Mouse (Mus musculus) forebrain, postnatal 0 days (tissue): ENCODE results near the gene Fignl2. TPM values are rescaled to one million over a fixed set of nuclear protein-coding genes. Genes with fewer than 3 reads are reported as not detected.

Experiments used
- ATAC-seq: fragments of 200-750 bp; cut with Nextera tagmentation; 2 replicates; pipeline ENCODE4 v1.8.0; 2017; ENCODE audit warnings: mild to moderate bottlenecking, moderate library complexity
- DNase-seq: peaks from one replicate; pipeline ENCODE4 v3.0.0-alpha.2; 2015
- H3K27ac ChIP-seq: fragments of 300-500 bp; sonication (generic); 2 replicates; pipeline ENCODE4 v1.5.1; 2014; ENCODE audit warnings: low read depth, mild to moderate bottlenecking, antibody characterized with exemption, low read length, moderate library complexity, mixed read lengths
- H3K27me3 ChIP-seq: fragments of 300-500 bp; sonication (generic); 2 replicates; pipeline ENCODE4 v1.6.1; 2014; ENCODE audit warnings: mild to moderate bottlenecking, low read length, mixed read lengths; ENCODE audit not compliant: insufficient read depth
- H3K36me3 ChIP-seq: fragments of 300-500 bp; sonication (generic); 2 replicates; pipeline ENCODE4 v1.6.1; 2014; ENCODE audit warnings: mild to moderate bottlenecking, moderate library complexity; ENCODE audit not compliant: insufficient read depth
- H3K4me1 ChIP-seq: fragments of 300-500 bp; sonication (generic); 2 replicates; pipeline ENCODE4 v1.6.1; 2014; ENCODE audit warnings: antibody characterized with exemption; ENCODE audit not compliant: insufficient read depth
- H3K4me2 ChIP-seq: fragments of 300-500 bp; sonication (generic); 2 replicates; pipeline ENCODE4 v1.6.1; 2014; ENCODE audit warnings: low read depth, mild to moderate bottlenecking, moderate library complexity
- H3K4me3 ChIP-seq: fragments of 300-500 bp; sonication (generic); 2 replicates; pipeline ENCODE4 v1.5.1; 2014; ENCODE audit warnings: low read depth, low read length, mixed read lengths
- H3K9ac ChIP-seq: fragments of 300-500 bp; sonication (generic); 2 replicates; pipeline ENCODE4 v1.6.1; 2014; ENCODE audit warnings: mild to moderate bottlenecking
- H3K9me3 ChIP-seq: fragments of 300-500 bp; sonication (generic); 2 replicates; pipeline ENCODE4 v1.6.1; 2016; ENCODE audit warnings: low read length
- CTCF ChIP-seq: sonication (generic); IDR thresholded peaks from 2 replicates; pipeline ENCODE4 v1.5.1; 2016; ENCODE audit warnings: antibody characterized with exemption, control low read depth, low read depth
- WGBS: fragments of 180-500 bp; shearing (Covaris S2); extraction: QIAGEN DNeasy Blood & Tissue Kit; methylation state at CpG from one replicate; pipeline ENCODE4 v1.1.7; 2014; 5-methylcytosine and 5-hydroxymethylcytosine counted together
- polyA plus RNA-seq: library from polyadenylated mRNA; unstranded; fragments of >200 nt; fragmentation: Nextera tagmentation; extraction: Ambion mirVana; gene quantifications from 2 replicates; pipeline ENCODE4 v1.2.1, GENCODE M21; 2015
- total RNA-seq: library from RNA; depleted of rRNA; stranded (reverse); fragments of >200 nt; gene quantifications from 2 replicates; pipeline ENCODE4 v1.2.3, GENCODE M21; 2014

Gene Fignl2
- total and polyA plus RNA-seq, 2 experiments from 2014 or later: 0.06 to 1.3 TPM

DNA sequence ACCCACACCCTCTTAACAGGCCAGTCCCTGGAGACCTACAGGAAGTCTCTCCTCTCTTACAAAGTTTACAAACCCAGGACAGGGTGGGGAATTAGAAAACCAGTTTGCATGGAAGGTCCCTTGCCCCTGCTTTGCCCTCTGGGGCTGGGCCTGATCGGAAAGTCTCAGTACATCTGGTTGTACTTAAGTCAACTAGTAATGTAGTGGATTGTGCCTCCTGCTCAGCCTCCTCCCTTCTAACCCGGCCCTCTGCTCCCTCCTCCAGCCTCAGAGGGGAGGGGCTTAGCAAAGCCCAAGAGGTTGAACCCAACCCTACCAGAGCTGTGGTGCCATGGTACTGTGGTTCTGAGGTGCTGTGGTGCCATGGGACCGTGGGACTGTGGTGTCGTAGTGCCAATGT is 3.9 kb upstream of the Fignl2 start:
- WGBS: 60% methylated on average over 4 of the region's 4 CpGs

DNA sequence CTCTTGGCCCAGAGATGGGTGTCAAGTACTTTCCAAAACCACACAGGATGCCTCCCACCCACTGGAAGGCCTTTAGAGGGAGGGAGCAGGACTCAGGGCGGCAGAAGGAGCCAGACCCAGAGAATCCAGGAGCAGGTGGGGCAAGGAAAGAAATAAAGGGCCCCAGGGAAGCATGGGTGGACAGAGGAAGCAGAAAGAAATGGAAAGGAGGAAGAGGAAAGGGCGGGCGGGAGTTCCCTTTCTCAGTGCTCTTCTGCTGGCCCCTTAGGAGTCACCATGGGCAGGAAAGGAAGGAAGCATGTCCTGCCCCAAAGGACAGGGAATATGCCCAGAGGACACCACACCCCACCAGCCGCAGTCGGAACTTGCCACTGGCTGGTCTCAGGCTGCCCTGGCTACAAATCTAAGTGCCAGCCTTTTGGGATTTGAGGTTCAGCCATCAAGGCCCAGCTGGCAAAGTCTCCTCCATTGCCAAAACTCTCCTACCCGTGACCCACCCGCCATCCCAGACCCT is 2.7 kb upstream of the Fignl2 start:
- Histone ChIP-seq H3K27ac (no peak overlapping the region), H3K9ac (no peak overlapping the region), H3K9me3 (no peaks in the 10 kb centered on the region), H3K4me2 (no peak overlapping the region), H3K4me3 (no peak overlapping the region), H3K27me3 (peaks cover 17% of the 10 kb centered on the region), H3K36me3 (no peaks in the 10 kb centered on the region), H3K4me1 (0 out of 2 replicates have a peak, but pooled peaks cover 3% of the 10 kb centered on the region)
- 83% methylated on average over 7 of the region's 7 CpGs for WGBS
- no peak for DNase-seq
- no peak for ATAC-seq
- no peak for TF ChIP-seq CTCF

More for the DNA sequence above, 3.9 kb upstream of the Fignl2 start:
- Histone ChIP-seq H3K4me3 (no peak overlapping the region), H3K36me3 (no peaks in the 10 kb centered on the region), H3K4me1 (no peaks in the 10 kb centered on the region), H3K27me3 (peaks cover 7% of the 10 kb centered on the region), H3K9me3 (no peaks in the 10 kb centered on the region), H3K4me2 (no peak overlapping the region), H3K27ac (no peak overlapping the region), H3K9ac (no peak overlapping the region)
- ATAC-seq: no peak
- no peak for TF ChIP-seq CTCF
- DNase-seq: no peak

DNA sequence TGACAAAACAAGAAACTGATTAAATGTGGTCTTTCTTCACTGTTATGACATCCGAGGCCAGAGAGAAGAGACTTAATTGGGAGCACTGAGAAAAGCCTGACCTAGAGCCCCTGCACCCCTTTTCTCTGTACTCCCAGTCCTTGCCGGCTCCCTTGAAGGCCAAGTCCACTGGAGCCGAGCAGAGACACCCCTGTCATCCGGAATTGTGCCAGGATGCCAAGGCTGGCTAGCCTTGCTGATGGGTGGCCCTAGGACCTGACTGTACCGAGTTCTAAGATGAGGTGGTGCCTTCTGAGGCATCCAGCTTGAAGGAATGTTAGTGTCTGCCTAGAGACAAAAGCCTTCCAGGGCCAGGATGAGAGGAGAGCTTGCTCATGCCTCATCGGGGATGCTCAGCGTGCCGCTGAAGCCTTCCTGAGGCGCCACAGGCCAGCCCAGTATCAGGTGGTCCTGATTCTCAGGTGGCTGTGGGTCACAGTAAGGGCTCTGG is 1.7 kb upstream of the Fignl2 start:
- no peak overlapping the region for H3K4me3 ChIP-seq
- H3K4me1 ChIP-seq: 0 out of 2 replicates have a peak, but pooled peaks cover 3% of the 10 kb centered on the region
- H3K27me3 ChIP-seq: peaks cover 21% of the 10 kb centered on the region
- DNase-seq (no peak), ATAC-seq (no peak)
- H3K27ac ChIP-seq: no peak overlapping the region
- TF ChIP-seq CTCF: no peak
- 81% methylated on average over 9 of the region's 9 CpGs for WGBS
- H3K4me2 ChIP-seq: no peak overlapping the region
- H3K9me3 ChIP-seq: no peaks in the 10 kb centered on the region
- no peaks in the 10 kb centered on the region for H3K36me3 ChIP-seq
- H3K9ac ChIP-seq: no peak overlapping the region

DNA sequence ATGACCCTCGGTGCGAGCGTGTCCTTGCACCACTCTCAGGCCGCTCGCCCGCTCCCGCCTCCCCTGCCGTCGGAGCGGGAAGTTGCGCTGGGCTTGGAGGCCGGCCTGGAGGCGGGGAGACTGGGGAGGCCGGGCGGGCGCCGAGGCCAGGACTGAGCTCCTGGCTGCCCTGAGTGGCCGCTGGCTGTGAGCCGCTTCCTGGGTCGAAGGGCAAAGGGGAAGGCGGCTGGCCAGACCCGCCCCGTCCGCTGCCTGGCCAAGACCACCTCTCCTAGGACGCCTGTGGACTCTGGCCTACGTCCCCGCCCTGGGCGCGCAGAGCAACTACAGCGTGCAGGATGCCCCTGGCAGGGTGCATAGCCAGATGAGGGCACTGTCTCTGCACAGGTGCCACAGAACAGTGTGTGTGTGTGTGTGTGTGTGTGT is 377 bp upstream of the Fignl2 start:
- 0 out of 2 replicates have a peak overlapping the region, but pooled peaks have one; percentile 43 for H3K9ac ChIP-seq
- TF ChIP-seq CTCF: peak; percentile 38; the same call in 1 of the 2 replicates
- no peaks in the 10 kb centered on the region for H3K36me3 ChIP-seq
- peak overlapping the region; percentile 49 for H3K4me3 ChIP-seq
- WGBS: under 1% methylated on average over 23 of the region's 30 CpGs
- no peaks in the 10 kb centered on the region for H3K9me3 ChIP-seq
- DNase-seq (peak; percentile 38), ATAC-seq (peak; percentile 59)
- H3K4me2 ChIP-seq: peak overlapping the region; percentile 87
- H3K4me1 ChIP-seq: 0 out of 2 replicates have a peak, but pooled peaks cover 3% of the 10 kb centered on the region
- H3K27ac ChIP-seq: no peak overlapping the region
- H3K27me3 ChIP-seq: peaks cover 21% of the 10 kb centered on the region

DNA sequence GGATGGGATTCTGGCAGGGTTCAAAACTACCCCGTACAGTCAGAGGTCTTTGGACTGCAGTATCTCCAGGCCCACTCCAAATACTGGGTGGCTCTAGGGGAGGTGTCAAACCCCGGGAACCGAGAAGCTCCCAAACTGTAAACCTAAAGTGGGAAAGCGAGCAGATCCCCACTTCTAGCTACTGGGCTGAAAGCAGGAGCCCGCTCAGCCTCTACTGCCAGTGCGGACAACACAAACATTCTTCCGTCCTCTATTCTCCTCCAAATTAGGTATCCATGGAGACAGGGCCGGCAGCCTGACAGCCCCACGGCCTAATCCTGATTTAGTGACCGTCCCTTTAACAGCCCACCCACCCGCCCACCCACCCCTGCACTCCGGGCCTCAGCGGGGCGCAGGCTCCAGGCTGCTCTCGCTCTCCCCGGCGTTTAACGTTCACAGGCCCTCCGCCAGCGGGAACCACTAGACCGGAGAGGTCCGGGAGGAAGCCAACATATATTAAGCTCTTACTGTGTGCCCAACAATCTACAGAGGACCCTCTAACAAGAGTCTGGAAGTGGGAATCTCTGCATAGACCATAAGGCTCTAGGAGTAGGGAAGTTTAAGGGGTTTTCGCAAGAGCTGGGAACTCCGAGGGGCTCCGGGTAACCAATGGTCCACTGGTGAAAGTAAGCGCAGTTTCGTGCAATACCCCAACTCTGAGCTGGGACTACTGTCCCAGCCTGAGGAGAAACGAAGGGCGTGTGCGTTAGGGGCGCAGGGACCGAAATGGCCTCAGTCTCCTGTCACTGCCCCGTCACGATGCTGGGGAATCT is 1.2 kb downstream of the Fignl2 start:
- WGBS: 2% methylated on average over 34 of the region's 34 CpGs
- Histone ChIP-seq H3K36me3 (no peaks in the 10 kb centered on the region), H3K27me3 (peaks cover 21% of the 10 kb centered on the region), H3K4me1 (0 out of 2 replicates have a peak, but pooled peaks cover 3% of the 10 kb centered on the region), H3K9ac (peak overlapping the region; percentile 43; the same call in 1 of the 2 replicates), H3K27ac (no peak overlapping the region), H3K9me3 (no peaks in the 10 kb centered on the region), H3K4me3 (peak overlapping the region; percentile 49), H3K4me2 (peak overlapping the region; percentile 87)
- TF ChIP-seq CTCF: no peak
- ATAC-seq: peak; percentile 43; the same call in 1 of the 2 replicates
- peak; percentile 25 for DNase-seq

DNA sequence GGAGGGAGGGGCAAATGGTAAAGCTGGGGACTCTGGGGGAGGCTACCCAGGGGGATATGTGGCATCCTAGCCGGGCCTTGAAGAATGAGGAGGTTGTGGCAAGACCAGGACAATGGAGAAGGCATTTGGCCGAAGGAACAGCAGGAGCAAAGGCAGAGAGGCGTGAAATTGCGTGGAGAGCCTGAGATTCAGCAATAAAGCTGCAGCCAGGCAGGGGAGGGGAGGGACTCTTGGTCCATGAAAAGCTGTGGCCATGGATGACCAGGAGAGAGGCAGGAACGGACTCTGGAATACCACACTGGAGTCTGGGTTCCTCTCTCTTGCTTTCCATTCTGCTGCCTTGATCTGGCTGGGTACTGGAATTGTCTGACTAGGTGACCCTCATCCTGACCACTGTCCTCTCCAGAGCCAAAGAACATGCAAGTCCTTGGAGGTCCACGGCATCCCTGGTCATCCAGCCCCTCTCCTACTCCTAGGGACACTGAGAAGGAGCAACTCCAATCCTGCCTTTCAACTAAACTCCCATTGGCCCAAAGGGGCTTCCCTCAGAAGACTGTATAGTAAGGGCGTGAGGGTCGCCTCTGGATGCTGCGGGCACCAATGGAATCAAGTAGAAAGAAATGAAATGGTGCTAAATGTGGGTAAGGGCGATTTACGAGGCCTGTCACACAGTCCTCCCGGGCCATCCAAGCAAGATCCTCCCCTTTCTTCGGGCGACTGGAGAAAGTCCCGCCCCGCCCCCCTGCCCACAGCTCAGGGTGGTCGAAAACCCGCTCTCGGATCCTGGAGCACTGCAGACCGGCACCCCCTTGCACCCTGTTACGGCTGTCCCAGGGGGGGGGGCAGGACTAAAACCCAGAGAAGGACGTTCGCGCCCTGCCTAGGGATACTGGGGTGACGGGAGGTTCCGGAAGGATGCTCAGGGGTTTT is 2.0 kb downstream of the Fignl2 start:
- 0 out of 2 replicates have a peak overlapping the region, but pooled peaks have one; percentile 10 for H3K9ac ChIP-seq
- peaks cover 21% of the 10 kb centered on the region for H3K27me3 ChIP-seq
- WGBS: 11% methylated on average over 26 of the region's 26 CpGs
- TF ChIP-seq CTCF: no peak
- H3K4me3 ChIP-seq: peak overlapping the region; percentile 49; the same call in 1 of the 2 replicates
- H3K4me2 ChIP-seq: peak overlapping the region; percentile 87
- peak; percentile 26 for DNase-seq
- 0 out of 2 replicates have a peak, but pooled peaks cover 3% of the 10 kb centered on the region for H3K4me1 ChIP-seq
- H3K9me3 ChIP-seq: no peaks in the 10 kb centered on the region
- H3K27ac ChIP-seq: no peak overlapping the region
- no peak for ATAC-seq
- no peaks in the 10 kb centered on the region for H3K36me3 ChIP-seq
